Mouse (Mus musculus) mouse trophoblast stem cell (cell line): ENCODE measurements around the gene Trim47.

Source experiments
- in situ Hi-C, 2 experiments: fragments of 300-500 bp; cut with MseI, MboI; formaldehyde crosslinking; loops; 2 replicates in 1 of 2; 3 replicates in 1 of 2; pipeline ENCODE4 v1.15.1; 2025

Trim47 gene

DNA sequence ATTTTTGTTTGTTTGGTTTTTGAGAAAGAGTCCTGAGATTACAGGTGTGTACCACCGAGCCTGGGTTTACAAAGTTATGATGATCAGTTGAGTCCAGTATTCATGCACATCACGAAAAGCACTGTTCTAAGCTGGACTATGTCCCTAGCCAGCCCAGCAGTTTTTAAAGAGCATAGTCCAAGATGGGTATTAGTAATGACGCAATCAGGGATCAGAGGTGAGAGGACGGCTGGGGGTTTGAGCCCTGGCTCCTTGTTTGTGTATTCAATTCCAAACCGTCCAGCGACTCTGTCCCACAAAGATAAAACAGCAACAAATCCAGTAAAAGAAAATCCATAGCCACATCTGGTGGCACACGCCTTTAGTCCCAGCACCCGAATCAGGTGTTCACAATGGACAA, 38.8 kb downstream of the Trim47 start:
- in situ Hi-C loops = no loop called here

DNA sequence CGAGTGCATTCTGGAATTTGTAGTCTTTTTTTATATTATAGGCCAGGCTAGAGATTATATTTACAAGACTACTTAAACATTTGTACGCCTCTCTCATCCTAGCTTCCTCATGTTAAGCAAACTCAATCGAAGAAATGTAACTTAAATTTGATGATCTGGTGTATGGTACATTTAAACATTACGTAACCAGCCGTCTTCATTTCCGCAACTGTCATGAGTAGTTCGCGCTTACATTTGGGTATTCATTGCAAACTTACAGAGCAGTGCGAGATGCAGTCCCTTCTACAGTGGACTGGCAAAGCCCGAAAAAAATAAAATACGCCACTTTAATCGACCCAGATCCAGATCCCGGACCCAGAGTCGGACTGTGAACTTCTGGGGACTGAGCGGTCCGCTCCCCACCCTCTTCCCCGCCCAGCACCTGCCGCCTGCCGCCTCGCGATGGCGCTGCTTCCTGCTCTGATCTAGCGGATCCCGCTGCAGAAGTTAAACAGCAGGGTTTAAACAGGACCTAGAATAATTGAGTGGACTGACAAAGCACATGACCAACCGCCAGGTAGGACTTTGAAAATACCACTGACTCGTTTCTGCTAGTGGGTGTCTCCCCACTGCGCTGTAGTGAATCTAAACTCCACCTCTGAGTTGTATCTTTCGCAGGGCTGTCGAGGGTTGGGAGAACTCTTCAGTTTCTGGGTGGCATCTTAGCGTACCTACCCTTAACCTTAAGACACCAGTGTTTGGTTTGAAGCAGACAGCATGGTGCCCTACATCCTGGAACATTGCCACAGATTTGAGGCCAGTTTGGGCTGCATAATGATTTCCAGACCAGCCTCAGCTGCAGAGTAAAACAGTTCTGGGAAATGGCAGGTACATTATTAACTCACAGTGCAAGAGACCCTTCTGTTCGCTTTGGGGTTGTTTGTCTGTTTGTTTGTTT, 39.5 kb downstream of the Trim47 start:
- in situ Hi-C loops = no loop called here

DNA sequence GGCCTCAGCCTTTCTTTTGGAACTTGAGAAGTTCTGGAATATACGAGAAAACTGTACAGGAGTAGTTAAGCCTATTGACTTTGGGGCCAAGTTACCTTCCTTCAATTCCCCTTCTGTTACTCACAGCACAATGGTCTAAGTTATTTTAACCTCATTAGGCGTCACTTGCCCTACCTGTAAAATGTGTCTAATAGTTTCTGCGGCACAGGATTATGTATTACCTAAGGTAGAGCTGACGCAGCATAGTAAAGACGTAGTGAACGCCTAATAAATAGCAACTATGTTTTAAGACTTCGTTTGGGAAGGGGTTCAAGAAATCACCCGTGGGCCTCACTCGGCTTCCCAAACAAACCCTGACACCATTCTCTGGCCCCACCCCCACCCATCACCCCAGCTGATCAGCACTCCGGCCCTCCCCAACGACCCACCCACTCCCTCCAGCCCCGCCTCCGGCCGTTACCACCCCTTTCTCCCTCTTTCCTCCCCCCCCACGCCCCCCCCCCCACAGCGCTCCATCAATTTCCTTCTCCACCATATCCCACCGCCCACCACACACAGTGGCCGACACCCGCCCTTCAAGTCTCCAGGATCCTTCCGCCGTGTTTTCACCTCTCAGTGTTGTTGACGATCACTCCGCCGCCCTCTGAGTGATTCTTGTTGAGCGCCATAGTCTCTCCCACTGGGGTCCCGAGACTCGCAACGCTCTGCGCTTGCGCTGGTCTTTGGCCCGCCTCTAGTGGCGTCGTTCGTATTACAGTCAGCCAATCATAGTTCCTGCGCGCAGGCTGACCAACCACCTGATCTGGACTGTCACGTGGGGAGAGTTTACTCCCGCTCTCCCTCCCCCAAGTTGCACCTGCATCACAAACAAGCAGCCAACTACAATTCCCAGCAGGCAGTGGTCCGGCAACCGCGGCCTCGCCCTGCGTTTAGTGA, 40.5 kb downstream of the Trim47 start, which contains the start of gene Wbp2:
TSS of gene Wbp2 (minus strand) at position 738 of the 936 bp plus-strand sequence.
- in situ Hi-C loops = no loop called here

- in situ Hi-C loops = no loop called here
Measured at GRCm38 (mm10) chr11:116084166-116084565, 42.8 kb downstream of the Trim47 start.

GRCm38 (mm10) chr11:116083096-116083672, 43.8 kb downstream of the Trim47 start:
- in situ Hi-C loops = no loop called here

DNA sequence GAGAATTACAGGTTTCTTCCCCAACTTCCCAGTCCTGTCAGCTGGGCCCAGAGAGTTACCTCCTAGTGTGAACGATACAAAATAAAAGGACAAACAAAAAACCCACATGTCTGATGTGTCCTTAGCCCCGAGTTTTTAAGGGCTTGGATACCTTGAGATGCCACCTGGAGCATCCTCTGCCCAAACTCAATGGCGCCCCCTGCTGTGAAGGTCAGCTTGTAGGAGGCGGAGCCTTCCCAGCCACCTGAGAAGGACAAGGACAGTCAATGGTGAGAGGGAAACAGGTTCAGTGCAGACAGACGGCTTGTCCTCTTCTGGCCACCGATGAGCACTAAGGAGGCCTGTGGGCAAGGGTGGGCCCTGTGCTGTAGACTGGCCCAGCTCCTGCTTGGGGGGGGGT, 45.9 kb downstream of the Trim47 start:
- in situ Hi-C loops = no loop called here

GRCm38 (mm10) chr11:116079511-116079910, 47.5 kb downstream of the Trim47 start:
- in situ Hi-C loops = no loop called here

DNA sequence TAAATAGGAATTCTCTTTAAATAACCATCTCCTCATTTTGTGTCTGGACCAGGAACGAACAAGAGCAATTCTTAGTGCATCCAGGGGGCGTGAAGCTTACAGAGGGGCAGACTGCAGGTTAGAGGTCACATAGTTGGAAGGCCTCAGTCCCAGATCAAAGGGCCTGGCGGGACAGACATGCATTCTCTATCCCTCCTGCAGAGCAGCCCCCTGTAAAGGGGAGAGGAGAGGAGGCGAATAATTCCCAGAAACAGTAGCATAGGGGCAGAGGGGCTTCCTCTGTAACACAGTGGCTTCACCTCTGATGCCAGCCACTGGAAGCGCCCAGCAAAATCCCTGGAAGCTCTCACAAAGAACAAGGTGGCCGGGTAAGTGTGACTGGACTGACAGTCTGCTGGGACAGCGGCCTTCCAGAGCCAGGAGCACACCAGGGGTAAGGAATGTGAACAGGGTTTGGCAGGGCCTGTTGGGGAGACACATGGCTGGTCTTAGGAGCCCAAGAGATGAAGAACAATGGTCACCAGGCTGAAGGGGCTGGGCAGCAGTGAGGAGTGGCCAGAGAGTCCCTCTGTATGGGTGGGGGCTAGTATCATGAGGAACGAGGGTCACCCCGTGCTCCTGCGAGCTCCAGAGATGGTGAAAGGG, 48.2 kb downstream of the Trim47 start:
- in situ Hi-C loops = no loop called here

DNA sequence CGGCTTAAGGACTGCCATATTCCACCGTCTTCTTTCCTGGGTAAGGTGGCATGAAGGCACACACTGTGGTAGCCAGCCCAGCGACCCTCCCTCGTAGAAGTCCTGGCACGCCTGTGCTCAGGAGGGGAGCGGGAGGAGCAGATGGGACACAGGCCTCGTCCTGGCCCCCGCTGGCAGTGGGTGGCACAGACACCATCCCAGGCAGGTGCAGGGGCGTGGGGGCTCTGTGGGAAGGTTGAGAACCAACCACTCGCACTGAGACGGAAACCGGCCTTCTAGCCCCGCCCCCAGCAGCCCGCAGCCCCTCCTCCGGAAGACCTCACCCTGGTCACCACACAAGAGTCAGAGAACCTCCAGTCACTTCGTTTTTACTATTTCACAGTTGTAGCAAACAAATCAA, 48.8 kb downstream of the Trim47 start:
- in situ Hi-C loops = no loop called here

GRCm38 (mm10) chr11:116077446-116078204, 49.4 kb downstream of the Trim47 start, which contains the start of gene Unc13d:
TSS of gene Unc13d (minus strand) at chr11:116077961.
- in situ Hi-C loops = no loop called here

GRCm38 (mm10) chr11:116076836-116077235, 50.2 kb downstream of the Trim47 start:
- in situ Hi-C loops = no loop called here

DNA sequence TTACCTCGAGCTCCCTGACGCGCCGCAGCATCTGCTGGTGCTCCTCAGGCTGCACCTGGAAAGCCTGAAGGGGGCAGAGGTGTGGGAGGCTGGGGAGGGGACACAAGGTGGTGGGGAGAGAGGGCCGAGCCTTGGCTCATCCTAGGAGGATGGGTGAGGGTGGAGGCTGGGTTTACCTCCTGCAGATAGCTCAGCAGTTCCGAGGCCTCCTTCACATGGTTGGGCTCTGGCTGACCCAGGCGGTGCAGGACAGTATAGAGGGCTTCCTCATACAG, 50.8 kb downstream of the Trim47 start:
- in situ Hi-C loops = no loop called here

DNA sequence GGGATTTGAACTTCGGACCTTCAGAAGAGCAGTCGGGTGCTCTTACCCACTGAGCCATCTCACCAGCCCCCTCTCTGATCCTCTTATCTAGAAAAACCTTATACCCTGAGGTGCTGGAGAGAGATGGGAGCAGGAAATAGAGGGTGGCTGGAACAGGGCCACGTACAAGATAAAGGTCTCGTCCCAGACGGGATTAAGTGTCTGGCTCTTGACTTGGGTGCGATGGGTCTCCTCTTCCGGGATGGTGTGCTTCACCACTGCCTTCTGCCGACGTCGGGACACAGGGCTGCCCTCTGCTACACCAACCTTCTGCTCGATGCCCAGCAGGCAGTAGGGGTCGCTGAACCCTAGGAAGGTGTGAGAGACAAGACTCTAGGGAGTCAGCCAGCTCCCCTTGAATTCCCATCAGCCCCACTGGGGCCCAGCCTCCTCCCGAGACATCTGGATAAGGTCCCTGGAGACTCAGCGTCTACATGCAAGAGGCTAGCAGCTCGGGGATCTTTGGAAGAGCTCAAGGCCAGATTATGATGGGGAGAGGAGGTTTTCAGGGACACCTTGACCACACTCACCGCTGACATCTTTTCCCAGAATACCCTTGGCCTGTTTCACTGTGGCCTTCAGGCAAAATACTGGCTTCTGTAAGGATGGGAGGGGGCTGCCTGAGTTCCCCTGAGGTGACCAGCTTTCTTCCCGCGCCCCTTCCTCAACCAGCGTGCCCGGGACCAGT, 51.3 kb downstream of the Trim47 start:
- in situ Hi-C loops = no loop called here

DNA sequence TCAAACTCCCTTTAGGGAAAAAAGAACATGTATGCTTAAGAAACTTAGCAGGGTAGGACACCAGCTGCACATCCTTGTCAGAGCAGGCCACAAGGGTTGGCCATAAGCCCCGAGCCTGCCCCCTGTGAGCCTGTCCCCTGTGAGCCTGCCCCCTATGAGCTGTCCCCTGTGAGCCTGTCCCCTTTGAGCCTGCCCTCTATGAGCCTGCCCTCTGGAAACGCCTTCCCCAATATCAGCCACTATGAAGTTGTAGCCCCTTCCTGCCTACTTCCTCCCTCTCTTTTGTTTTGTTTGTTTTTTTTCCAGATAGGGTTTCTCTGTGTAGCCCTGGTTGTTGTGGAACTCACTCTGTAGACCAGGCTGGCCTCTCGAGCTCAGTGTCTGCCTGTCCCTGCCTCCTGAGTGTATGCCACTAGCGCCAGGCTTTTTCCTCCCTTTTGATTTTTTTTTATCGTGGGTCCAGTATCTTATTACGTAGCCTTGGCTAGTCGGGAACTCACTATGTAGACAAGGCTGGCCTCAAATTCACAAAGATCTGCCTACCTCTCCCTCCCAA, 52.5 kb downstream of the Trim47 start:
- in situ Hi-C loops = no loop called here

- in situ Hi-C loops = no loop called here
Measured at GRCm38 (mm10) chr11:116072608-116073007, 54.4 kb downstream of the Trim47 start.

DNA sequence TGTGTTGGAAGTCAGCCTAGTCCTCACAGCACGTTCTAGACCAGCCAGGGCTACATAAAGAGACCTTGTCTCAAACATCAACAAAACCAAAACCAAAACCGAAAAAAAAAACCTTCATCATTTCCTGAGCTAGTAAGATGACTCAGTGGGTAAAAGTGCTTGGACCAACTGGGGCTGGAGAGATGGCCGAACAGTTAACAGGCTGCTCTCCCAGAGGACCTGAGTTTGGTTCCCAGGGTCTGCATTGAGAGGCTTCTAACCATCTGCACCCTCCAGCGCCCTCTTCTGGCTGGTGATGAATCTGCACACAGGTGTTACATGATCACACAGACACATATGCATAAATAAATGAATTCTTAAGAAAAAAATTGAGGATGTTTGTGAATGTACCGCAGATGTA, 55.5 kb downstream of the Trim47 start:
- in situ Hi-C loops = no loop called here

DNA sequence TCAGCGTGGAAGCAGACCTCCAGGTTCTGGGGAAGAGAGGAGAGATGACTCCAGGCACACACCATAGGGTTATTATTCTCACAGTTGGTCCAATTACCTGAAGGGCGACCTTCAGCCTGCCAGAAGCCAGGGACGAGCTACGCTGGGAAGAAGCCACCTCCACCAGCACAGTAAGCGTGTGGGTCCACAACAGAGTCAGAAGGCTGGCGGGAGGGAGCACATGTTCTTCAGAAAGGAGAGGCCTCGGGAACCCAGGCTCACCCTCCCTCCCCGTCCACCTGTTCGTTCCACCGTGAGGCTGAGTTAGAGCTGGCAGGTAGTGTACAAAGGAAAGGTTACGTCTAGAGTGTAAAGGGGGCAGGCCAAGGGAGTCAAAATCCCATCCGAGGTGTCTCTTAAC, 61.7 kb downstream of the Trim47 start:
- in situ Hi-C loops = no loop called here

DNA sequence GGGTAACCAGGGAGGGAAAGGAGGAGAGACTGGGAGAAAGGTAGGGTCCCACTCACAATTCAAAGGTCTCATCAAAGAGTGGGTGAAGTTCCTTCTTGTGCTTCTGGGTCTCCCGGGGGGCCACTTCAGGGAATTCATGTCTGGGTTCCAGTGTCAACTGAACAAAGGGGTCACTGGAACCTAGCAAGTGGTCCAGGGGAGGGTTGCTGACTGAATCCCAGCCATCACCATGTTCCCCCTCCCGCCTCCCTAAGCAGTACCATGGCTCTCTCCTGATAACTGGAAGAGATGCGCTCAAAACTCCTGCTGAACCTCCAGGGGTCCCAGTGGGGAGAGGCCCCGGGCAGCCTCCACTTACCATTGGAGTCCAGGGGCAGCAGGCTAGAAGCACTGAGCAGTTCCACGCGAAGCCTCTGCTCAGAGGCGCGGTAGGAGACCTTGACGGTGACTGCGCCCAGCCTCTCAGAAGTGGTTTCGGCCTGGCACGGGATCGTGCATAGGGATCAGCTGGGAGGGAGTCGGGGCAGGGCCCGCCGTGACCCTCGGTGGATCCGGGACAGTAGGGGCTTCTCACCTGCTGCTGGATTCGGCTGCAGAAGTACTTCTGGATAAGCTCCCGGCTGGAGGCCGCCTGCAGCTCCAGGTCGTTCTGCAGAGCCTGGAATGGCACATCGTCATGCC, 62.7 kb downstream of the Trim47 start:
- in situ Hi-C loops = no loop called here

GRCm38 (mm10) chr11:116063562-116063961, 63.4 kb downstream of the Trim47 start:
- in situ Hi-C loops = no loop called here
